Mouse (Mus musculus) kidney, adult 8-10 months (tissue): ENCODE measurements around the gene Cdk20.
"Not testable (repeated sequence)": the region's sequence is repeated elsewhere in the genome, so short reads cannot be mapped to it uniquely, and the experiment has no call there.

Experiments
- DNase-seq, 2 experiments: peaks; one replicate each; pipeline ENCODE4 v3.0.0; 2022

The Cdk20 gene

DNA sequence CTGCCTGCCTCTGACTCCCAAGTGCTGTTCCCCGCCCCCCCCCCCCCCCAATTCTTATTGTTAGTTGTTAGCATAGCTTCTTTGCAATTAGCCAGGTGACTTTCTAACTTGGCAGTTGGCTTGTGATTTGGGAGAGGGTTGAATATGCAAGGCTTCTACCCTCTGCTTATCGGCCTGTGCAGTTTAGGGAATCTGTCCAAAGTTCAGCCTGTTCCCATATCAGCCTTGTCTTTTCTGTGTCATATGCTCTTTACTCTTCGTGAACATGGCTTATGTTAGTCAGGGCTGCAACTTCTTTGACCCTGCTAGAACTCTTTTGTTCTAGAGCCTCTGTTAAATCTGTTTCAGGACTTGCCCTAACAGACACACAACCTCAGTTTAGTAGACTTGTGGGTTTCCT, 7.8 kb upstream of the Cdk20 start:
- DNase-seq, result no peak

DNA sequence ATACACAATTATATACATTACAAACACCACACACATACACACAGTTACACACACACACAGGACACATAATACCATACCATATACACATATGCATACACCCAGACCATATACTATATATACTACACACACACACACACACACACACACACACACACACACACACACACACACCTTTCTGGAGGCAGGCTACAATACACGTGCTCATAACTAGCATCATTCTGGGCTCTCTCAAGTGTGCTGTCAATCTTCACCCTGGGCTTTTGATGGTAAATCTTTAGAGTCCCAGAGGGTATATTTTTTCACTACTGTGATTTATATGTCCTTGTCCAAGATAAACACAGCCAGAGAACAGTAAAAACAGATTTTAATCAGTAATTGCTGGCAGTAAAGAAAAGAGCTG, 6.8 kb upstream of the Cdk20 start:
- DNase-seq, result no peak

DNA sequence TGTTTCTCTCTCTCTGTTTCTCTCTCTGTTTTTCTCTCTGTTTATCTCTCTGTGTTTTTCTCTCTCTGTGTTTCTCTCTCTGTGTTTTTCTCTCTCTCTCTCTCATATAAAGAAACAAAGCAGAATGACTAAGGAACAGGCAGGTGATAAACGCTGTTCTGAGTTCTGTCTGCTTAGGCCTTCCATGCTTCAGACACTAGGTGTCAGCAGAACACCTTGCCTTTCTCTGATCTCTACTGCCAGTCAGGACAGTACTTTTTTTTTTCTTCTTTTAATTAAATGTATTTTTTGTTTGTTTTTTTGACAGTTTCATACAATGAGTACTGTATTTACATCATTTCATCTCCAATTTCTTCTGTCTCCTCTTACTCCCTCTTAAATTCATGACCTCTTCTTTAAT, 2.8 kb upstream of the Cdk20 start:
- DNase-seq, result no peak

DNA sequence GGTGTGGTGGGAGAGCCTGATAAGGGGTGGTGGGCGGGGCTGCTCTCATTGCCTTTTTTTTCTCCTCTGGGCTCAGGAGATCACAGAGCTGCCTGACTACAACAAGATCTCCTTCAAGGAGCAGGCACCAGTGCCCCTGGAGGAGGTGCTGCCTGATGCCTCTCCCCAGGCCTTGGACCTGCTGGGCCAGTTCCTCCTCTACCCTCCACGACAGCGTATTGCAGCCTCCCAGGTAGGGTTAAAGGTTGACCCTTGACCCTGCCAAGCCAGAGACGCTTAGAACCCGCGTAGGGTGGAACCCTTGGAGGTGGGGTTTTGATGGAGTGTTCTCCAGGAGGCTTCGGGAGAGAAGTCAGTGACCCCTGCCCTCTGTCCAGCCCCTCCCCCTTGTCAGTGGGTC, 5.7 kb downstream of the Cdk20 start:
- no peak for DNase-seq

DNA sequence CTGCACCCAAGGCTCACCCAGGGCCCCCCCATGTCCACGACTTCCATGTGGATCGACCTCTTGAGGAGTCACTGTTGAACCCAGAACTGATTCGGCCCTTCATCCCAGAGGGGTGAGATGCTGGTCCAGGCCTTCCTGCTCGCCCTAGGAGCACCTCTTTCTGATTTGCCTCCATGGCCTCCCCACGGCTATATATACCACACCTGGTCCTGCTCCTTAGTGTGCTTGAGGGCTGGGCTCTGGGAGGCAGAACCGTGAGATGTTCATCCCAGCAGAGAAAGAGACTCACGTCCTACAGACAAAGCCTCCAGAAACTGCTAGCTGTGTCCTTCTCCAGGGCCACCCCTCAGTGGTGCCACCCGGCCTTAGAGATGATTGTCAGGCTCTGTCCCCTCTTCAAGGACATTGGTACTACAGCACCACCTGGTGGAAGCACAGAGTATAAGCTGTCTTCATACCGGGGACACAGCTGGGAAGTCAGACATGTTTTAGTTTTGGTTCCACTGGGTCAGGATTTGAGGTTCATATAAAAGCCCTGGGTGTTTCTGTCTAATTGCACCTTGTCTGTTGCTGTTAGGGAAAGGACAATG, 6.8 kb downstream of the Cdk20 start:
- DNase-seq, result peak; percentile 64 to 67

DNA sequence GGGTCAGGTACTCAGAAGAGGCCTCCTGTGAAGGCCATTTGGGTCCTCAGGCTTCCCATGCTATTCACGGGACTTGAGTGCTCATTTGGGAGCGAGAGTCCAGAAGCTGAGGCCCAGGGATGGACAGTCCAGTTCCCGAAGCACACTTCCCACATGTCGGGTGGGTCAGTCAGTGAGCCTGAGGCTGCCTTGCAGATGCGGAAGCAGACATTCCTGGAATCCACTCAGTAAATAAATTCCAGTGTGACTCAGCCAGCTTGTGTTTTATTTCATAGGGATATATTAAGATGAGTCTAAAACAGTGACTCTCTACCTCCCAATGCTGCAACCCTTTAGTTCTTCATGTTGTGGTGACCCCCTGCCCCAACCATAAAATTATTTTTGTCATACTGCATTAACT, 7.4 kb downstream of the Cdk20 start:
- no peak for DNase-seq

DNA sequence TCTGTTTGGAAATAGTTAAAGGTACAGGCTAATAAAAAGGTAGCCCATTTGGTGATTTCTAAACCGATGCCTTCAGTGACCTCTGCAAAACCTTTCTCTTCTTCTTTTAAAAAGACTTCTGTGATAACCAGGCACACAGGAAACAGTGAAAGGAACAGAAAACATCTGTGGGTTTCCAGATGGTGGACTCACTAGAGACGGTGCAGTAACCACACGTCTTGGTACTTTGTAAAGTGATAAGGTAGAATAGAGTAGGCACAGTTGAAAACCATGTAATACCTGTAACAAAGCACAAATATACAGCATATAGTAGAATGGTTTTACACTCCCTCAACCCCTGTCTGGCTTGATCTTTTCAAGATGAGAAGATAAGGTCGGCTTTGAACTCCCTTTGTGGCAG, 8.5 kb downstream of the Cdk20 start:
- no peak for DNase-seq

DNA sequence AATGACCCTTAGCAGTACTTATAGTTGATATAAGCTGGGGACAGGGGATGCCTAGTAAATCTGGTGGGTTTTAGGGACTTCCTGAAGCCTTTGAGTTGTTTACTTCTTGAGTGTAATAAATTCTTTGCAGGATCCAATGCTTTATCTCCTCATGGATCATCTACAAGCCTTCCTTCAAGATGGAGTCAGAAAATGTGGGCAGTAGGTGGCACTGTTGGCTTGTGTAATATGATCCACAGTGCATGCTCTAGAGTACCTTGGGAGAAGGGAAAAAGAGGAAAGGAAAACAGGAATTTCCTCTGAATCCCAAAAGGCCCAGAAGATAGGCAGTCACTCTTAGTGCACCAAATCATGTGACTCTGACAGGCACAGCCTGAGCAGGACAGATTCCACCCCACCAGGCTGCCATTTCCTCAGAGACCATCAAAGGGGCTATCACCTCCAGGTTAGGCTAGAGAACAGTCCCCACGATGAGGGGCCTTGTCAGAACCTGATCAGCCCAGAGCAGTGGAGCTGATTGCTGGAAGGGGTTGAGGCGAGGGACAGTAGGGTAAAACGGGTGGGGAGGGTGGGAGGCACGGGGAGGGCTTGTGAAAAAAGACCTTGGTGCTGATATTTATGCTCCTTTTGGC, 11.3 kb downstream of the Cdk20 start:
- peak; percentile 46 to 76 for DNase-seq

DNA sequence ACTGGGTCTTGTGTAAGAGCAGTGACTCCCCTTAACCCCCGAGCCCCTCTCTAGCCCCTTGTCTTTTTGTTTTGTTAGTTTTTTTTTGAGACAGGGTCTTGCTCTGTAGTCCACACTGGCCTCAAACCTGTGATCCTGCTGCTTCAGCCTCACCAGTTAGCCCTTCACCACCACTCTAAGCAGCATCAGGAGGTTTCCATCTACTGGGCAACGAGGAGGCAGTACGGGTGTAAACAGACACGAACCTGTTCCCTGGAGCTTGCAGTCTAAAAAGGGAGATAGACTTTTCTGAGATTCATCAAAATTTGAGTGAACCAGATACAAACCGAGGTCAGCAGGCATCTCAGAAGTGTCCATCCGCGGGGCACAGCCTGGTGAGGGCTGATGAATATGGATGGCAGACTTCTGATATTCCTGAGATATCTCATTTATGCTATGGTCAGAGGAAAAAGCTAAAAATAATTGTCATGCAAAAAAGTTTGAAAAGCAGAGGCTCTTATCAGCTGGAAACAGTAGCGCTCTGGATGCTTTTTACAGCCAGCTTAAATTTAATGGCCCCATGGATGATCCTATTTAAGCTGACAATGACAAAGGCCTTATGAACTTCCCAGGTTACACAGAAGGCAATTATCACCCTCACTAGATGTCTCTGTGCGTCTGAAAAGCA, 13.3 kb downstream of the Cdk20 start:
- no peak for DNase-seq

DNA sequence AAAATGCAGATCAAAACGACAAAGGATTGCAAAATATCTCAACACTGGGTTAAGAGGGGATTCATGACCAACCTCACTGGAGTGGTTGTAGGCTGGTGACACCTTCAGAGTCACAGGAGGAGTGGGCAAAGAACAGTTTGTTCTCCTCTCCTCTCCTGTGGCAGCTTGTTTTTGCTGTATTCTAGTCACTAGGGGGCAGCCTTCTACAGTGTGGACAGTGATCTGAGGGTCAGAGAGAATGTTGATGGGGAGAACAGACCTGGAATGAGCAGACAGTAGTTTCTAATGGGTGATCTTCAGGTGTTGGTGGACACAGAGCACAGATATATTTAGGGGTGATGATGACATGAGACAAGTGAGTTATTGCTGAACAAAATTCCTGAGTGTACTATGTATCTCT, 15.8 kb downstream of the Cdk20 start:
- no peak for DNase-seq

DNA sequence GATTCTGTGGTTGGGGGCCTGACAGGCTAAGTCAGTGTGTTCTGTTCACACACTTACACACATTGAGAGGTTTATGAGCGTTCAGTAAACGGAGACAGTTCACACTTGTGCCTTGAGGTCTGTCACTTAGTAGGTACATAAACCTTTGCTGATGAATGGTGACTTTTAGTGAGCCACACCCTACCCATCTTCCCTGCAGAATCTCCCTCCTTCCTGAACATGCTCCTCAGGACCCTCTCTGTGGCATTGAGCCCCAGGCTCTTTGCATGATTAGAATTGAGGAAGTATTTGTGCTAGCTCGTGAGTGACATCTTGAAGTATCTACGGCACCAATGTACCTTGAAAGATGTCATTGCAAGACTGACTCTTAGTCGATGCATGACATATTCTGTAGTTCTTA, 16.6 kb downstream of the Cdk20 start:
- DNase-seq, result no peak

DNA sequence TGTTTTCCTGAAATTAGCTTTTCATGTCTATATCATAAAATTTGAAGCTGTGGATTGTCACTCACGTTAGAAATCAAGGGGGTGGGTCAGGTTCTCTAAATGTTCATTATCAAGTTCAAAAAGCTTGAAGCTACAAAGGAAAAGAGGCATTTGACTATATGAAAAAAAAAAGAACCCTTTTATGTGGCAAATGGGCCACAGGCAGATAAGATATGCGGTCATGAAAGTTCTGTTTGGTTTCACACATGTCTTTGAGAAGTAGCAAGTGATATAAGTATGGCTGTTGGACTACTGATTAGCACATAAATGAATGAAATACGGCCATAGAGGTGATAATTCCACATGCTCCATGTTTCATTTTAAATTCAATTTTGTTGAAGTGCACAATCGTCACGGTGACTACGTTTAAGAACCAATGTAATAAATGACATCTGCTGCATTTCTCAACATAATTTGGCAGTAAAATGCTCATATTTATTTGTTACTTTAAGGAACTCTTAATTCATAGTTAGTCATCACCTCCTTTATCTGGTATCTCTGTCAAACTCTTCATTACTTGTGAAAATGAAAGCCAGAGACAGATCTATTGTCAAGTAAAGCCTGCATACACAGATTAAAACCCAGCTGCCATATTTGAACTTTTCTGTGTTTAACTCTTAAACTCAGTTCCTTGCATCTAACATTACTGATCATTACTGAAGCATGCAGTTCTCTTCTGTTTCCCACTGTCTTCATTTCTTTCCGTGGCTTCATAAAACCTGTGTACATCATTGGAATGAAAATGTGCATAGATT, 18.1 kb downstream of the Cdk20 start:
- no peak for DNase-seq

DNA sequence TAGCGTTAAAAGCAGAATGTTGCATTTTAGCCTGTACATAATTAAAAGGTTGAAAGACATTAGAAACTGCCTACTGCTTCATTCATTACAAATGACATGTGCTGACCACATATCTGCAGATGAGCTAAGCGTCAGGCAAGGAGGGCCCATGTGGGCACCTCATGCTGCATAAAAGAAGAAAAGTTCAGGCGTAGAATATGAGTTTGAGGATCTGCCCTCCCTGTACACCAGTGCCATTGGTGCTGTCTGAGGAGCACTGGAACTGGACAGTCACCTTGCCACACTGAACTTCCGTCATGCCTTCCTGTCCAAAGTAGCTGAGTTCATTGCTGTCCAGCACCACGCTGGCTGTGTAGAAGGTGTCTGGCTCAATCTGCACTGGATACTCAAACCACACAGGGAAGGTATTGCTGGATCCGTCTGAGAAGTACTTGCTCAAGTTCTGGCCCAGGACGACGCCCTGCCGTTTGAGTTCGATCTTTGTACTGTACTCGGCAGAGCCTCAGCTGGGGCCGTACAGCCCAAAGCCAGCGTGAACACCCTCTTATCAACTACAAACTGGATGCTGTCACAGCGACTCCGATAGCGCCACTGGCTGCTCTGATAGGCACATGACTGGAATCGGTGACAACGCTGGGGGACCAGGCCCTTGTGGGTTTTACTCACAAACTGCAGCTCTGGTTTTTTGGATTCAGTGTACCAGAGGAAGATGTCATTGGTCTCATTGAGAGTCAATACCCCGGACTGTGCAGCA, 25.3 kb downstream of the Cdk20 start:
- not testable (repeated sequence) for DNase-seq

DNA sequence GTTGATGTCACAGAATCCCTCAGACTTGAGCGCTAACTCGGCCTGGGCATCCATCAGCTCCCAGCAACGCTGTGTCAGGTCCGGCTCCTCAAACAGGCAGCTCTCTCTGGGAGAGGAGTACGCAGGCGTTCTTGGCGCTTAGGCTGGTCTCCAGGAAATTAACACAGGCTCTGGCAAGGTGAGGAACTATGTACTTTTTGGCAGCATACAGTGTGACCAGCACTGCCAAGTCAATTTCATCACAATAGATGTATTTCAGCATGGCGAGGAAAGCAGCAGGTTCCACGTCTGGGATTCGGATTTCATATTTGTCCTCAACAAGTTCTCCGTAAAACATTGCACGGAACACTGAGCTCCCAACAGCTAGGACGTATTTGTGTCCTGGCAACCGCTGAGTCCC, 26.1 kb downstream of the Cdk20 start:
- DNase-seq, result no peak

DNA sequence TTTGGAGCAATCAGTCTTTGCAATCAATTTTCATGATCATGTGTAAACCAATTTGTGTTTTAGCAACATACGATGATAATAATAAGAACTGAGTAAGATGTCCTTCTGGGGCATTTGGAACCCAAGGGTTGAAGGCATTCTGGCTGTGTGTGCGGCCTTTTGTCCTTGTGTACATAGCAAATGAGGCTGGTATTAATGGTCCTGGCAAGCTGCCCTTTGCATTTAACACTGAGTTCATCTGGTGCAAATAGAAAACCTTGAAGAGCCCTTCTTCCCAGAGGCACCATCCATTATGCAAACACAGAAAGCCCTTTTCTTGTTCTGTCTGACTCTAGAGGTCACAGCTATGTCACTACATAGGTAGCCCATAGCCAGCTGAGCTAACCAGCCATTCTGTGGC, 30.5 kb downstream of the Cdk20 start:
- peak; percentile 13 to 20 for DNase-seq

DNA sequence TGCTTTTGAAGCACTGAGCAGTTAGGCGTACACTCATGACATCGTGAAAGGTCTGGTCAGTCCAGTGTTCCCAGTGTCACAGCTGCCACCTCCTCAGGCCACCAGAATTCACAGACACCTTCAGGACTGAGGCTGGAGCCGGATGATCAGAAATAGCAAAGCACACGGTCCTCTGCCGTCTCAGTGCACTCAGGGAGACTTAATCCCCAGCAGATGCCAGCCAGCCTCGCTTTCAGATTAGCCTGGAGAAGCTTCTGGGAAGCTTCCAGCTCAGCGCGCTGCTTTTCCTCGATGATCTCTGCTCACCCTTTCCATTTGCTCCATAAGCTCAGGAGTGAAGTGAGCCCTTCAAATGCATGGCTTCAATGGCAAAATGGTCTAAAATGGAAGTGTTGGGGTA, 33.1 kb downstream of the Cdk20 start:
- no peak for DNase-seq

DNA sequence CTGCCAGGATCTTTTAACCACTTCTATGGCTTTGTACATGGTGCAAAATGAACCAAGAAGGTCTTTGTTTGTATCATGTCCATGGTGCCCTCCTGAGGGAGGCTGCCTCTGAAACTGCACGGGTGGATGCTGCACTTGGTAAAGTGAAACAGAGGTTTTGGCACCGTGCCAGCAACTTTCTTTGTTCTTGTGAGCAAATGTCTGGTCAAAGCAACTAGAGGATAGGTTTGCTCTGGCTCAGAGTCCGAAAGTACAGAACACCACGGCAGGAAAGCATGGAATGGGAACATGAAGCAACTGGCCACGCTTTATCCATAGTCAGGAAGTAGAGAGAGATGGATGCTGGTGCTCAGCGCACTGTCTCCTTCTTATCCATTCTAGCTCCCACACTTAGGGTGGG, 35.8 kb downstream of the Cdk20 start:
- no peak for DNase-seq

DNA sequence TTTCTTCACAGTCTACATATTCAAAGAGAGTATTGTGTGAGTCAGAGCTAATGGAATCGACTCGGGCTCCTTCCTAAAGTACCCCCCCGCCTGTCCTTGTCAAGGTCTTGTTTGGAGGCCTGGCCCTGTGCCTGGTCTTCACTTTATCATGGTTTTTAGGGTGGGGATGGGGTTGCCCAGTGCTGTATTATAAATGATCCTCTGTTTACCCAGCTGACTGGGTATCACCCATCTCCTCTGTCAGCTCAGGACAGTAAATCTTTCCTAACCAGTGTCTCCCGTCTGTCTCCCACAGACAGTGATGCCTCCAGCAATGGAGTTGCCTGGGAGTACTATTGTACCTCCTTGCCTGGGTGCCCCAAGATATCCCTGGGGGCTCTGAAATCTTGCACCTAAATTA, 45.9 kb downstream of the Cdk20 start:
- DNase-seq, result no peak

DNA sequence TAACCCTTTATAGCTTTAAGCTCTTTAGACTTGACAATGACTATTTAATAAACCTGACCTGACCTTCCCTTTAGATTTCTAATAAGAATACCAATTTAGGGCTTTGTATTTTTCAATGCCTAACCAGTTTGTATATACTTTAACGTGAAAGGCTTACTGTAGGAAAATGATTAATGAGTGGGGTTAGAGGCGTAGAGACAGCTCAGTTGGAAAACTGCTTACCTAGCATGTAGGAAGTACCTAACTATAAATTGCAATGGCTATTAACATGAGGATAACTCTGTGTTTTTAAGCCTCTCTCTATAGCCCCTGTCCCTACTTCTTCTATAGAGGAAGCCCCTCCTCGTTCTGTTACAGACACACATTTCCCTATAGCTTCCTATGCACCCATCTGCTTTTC, 47.8 kb downstream of the Cdk20 start:
- DNase-seq, result no peak

DNA sequence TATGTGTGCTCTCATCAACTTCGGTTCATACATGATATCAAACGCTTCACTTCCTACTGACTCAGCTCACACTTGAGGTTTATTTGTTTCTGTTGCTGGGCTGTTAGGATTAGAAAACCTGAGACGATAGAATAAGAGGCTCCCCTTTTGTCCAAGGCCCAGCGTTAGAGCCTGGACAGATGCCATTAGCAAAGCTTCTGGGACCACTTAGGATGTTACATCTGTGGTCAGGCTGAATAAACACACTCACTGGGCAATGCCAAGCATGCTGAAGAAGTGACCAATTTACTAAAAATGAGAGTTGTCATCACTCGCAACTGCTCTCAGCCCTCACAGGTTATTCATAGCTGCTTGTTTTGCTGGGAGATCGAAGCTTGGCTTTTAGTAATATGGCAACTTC, 57.8 kb downstream of the Cdk20 start:
- DNase-seq, result no peak
